ENCODE assay signal across 8 mouse cellular contexts in the genomic region with DNA sequence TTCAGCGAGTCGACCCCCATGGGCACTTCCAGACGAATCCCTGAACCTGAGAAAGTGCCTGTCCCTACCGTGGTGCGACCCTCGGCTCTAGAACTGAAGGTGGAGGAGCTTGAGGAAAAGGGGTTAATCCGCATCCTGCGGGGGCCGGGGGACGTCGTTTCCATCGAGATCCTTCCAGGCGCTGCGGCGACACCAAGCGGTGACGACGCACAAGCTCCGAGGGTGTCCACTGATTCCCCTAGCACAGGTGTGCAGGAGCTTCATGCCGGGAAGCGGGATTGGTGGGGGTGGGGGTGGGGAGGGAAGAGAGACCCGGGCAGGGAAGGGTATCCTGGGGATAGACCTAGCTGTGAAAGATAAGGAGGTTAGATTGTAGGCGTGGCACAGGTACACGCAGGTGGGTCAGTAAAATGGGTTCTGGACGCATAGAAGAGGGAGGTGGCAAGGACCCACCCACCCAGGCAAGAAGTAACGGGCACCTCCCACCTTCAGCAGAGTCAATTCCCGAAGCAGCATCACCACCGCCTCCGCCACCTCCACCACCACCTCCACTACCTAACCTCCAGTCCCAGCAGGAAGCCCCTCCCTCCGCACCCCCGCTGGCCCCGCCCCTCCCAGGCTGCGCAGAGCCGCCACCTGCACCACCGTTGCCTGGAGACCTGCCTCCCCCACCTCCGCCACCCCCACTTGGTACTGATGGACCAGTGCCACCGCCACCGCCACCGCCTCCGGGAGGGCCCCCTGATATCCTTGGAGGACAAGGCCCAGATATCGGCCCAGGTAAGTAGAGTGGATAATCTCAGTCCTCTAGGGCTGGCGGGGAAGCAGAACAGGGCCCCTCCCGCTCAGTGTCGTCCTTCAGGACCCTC. TPM values are rescaled to one million over a fixed set of nuclear protein-coding genes. Genes with fewer than 3 reads are reported as not detected.
A peak's percentile ranks its signal among the peaks of the same experiment; 100 is the strongest.
DNase-seq lines count a peak whose midpoint lies in the region.

No protein-coding gene starts in this region.

- peak; percentile 67 to 75 for DNase-seq in kidney, postnatal 4 days
- no peak for DNase-seq in kidney, adult 11 months
- DNase-seq in cerebellum, adult 9-10 months, result peak; percentile 84
- peak; percentile 67 to 74 for DNase-seq in frontal cortex, postnatal 36 days (ENCODE audit: low spot score in 2 of 2)
- peak; percentile 57 for DNase-seq in left cerebral cortex, postnatal 4 days
- DNase-seq in retina, postnatal 1 day, result peak; percentile 67
- no peak for DNase-seq in gastrocnemius, postnatal 14 days
- no peak for DNase-seq in kidney, adult 8-10 months

- intact Hi-C loops in left cerebral cortex, postnatal 4 days (cut with DNase I), result no loop called here
- intact Hi-C loops in gastrocnemius, postnatal 14 days (cut with DNase I; ENCODE audit: low total_unique reads), result no loop called here

RNA-seq across cellular contexts. Expression of a gene that starts 15.2 kb away (rescaled TPM):
- 1 to 10 TPM; 1.5 to 2.0 TPM for total RNA-seq in left cerebral cortex, postnatal 4 days (2021)
- not detected for total RNA-seq in gastrocnemius, postnatal 14 days (2021)

RNA-seq across cellular contexts. Expression of a gene that starts 22.3 kb away (rescaled TPM):
- 10 to 100 TPM; 34.8 to 39.1 TPM for total RNA-seq in left cerebral cortex, postnatal 4 days (2021)
- total RNA-seq in gastrocnemius, postnatal 14 days (2021), result 1 to 10 TPM; 6.7 to 7.3 TPM

RNA-seq across cellular contexts. Expression of a gene that starts 25.0 kb away (rescaled TPM):
- total RNA-seq in left cerebral cortex, postnatal 4 days (2021), result 1 to 10 TPM; 1.4 to 2.0 TPM
- not detected for total RNA-seq in gastrocnemius, postnatal 14 days (2021)

Comparison
In these comparisons a context has a peak if more than half of its experiments do, and no peak if none do; other contexts are left out.
1. DNase-seq: peak in kidney, postnatal 4 days (2 of 2), cerebellum, adult 9-10 months (single experiment), frontal cortex, postnatal 36 days (2 of 2), left cerebral cortex, postnatal 4 days (single experiment) and retina, postnatal 1 day (single experiment); none in kidney, adult 11 months (single experiment), gastrocnemius, postnatal 14 days (single experiment) and kidney, adult 8-10 months (0 of 2).
2. RNA of a gene that starts 22.3 kb away (total RNA-seq): 34.8 to 39.1 TPM in left cerebral cortex, postnatal 4 days; 6.7 to 7.3 TPM in gastrocnemius, postnatal 14 days; every median in the first group is over 4 times any median in the second.